Mouse (Mus musculus): ENCODE results near the gene Zfp367.

Zfp367 gene

GRCm38 (mm10) chr13:64086036-64086435 is 67.0 kb downstream of the Zfp367 start:
- CTCF ChIA-PET = no interaction called here
- POLR2A ChIA-PET = interaction anchor here in 1 of 4 experiments (0.6 to 1.4 kb wide), 2 partner anchors 25 to 29 kb away, joined by 3 read pairs; no protein-coding TSS in a partner anchor

GRCm38 (mm10) chr13:64083331-64083730 is 69.7 kb downstream of the Zfp367 start:
- ChIA-PET POLR2A (interaction anchor here in 2 of 4 experiments (0.9 to 5.1 kb wide), 3 partner anchors 8 to 286 kb away, joined by 3 to 40 read pairs (median 4); partner anchors contain the start of gene Hsd17b3 (in 1 of the 2)), CTCF (interaction anchor here (1.2 to 1.7 kb wide), 4 partner anchors 15 to 98 kb away, joined by 3 to 6 read pairs (median 4); no protein-coding TSS in a partner anchor)
